Mouse (Mus musculus): Measurements from ENCODE around the gene Plekhh3.

DNA sequence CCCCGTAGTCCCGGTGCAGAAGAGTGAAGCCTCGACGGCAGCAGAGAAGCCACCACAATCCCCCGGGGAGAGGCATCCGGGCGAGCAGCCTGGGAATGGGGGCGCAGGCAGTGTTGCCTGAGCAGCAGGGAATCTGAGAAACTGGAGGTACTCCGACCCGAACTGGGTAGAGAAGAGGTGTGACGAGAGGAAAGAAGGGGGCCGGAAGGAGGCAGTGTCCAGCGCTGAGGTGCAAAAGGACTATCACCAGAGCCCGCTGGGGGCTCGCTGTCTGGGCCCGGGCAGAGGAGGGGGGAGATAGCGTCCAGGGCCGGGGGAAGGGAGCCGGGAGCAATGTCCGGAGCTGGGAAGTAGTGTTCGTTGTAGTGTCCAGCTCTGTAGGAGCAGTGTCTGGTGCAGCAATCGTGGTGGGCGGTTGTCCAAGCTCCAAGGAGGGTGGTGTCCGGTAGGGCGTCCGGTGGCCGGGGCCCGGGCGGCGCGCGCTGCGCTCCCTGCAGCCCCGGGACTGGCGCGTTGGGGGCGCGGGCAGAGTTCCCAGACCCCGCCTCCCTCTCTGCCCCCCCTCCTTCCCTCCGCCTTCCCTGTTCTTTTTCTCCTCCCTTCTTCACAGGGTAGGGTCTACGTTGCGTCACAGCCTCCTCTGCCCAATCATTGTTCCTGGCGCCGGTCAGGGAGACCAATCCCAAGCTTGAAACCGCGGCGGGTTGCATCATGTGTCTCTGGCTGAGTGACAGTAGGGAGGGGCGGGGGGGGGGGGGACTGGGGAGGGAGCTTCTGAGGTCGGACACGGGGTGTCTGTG, at the start of gene Plekhh3:
- TF ChIP-seq GATA1 (IDR thresholded peaks at IDR 0.05; ENCODE audit: borderline replicate concordance, low read length) (no peak), FLI1 (IDR thresholded peaks at IDR 0.05; ENCODE audit: low read length) (no peak)
